Mouse (Mus musculus): ENCODE measurements around the gene Hspbp1.
A peak's percentile ranks its signal among the peaks of the same experiment; 100 is the strongest.

Hspbp1 gene

DNA sequence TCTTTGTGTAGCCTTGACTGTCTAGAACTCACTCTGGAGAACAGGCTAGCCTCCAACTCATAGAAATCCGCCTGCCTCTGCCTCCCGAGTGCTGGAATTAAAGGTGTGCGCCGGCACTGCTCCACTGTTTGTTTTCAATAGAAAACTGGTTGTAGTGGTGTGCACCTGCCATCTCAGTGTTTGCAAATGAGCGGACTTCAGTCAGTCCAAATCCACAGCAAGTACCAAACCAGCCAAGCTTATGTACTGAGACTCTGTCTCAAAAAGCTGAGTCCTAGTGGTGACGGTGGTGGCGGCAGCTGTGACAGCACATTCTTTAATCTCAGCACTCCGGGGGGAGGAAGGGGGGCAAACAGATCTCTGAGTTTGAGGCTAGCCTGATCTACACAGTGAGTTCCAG is 16.4 kb downstream of the Hspbp1 start:
- no peak for DNase-seq (ENCODE audit: low spot score in 2 of 2)

DNA sequence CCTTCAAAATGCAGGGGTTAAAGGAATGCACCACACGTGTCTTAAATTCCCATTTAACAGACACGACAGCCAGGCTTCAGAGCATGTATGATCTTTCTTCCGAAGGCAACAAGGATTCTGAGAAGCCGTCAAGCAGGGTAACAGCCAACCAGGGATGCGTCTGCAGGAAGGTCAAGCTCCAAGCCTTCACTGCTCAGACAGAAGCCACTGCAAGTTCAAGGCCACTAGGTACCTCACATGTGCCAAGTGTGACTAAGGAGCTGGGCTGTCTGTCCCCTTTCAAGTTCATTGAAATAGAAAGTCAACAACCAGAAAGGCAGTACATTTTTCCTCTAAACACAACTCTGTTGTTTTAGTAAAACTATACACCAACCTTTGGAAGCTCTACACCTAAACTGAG is 18.0 kb downstream of the Hspbp1 start:
- DNase-seq (ENCODE audit: low spot score in 2 of 2), result no peak

DNA sequence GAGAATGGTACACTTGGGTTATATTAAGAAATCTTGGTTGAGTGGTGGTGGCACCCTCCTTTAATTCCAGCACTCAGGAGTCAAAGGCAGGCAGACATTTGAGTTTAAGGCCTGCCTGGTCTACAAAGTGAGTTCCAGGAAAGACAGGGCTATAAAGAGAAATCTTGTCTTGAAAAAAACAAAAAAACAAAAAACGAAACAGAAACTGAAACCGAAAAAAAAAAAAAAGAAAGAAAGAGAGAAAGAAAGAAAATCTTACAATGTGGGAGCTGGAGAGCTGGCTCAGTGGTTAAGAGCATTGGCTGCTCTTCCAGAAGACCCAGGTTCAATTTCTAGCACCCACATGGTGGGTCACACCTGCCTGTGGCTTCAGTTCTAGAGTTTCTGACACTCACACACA is 21.1 kb downstream of the Hspbp1 start:
- DNase-seq (ENCODE audit: low spot score in 2 of 2), result no peak

DNA sequence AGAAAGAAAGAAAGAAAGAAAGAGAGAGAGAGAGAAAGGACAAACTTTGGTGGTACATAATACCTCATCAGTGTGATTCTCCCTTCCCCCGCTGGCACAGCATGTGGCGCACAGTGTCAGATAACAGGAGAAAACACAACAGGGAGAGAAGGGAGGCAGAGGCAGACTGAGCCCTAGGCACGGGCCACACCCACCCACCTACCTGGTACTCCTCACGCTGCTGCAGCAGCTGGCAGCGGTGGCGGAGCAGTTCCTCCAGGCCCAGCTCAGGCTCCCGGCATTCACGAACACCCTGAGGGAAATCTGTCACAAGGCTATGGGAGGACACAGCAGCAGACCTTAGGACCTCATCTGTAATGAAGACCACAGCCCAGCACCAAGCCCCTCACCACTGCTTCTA is 21.7 kb downstream of the Hspbp1 start:
- DNase-seq (ENCODE audit: low spot score in 2 of 2), result no peak

DNA sequence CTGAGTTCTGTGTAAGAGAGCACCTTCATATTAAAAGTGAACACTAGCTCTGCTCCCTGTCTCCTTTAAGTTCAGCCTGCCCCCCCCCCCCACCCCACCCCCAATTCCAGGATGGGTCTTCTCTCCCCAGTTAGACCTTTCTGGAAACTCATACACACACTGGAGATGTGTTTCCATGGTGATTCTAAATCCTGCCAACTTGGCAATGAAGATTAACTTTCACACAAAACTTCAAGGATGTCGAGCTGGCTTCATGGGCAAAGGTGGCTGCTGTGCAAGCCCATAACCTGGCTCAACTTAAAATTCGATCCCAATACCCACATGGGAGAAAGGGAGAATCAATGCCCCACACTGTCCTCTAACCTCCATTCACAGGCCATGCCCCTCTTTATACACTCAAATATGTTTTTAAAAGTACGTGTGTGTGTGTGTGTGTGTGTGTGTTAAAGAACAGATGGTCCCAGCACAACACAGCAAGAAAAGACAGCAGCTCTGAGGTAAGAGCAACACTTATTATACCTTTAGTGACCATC is 24.9 kb downstream of the Hspbp1 start:
- DNase-seq (ENCODE audit: low spot score in 2 of 2), result no peak

DNA sequence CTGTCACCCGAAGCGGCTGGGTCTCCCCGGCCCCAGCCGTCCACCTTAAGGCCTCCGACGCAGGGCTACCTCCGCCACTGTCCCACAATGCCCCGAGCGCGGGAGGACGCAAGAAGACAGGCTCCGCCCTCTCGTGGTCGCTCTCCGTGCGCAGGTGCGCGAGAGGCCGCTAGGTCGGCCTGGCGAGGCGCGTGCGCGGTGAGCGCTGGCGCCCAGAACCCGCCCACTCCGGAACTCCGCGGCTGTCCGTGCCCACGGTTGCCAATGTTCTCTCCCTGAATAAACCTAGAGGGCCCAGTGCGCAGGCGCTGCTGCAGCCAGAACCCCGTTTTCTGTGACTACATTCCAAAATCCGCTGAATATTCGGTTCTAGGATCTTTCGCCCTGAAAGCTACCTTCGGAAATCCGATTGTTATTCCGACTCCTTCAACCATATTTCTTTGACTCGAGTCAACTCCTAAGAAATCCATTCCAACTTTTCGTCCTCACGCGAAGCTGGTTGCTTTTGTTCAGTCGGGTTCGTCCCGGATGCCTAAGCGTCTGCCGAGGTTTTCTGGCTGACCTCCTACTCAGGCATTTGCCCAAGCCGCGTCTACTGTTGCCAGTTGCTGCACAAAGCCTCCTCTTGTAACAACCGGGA is 25.8 kb downstream of the Hspbp1 start, which contains the start of gene Ppp6r1:
Ppp6r1 (minus strand) TSS at position 108 of the 640 bp plus-strand sequence.
- peak; percentile 88 to 95 for DNase-seq (ENCODE audit: low spot score in 2 of 2)

DNA sequence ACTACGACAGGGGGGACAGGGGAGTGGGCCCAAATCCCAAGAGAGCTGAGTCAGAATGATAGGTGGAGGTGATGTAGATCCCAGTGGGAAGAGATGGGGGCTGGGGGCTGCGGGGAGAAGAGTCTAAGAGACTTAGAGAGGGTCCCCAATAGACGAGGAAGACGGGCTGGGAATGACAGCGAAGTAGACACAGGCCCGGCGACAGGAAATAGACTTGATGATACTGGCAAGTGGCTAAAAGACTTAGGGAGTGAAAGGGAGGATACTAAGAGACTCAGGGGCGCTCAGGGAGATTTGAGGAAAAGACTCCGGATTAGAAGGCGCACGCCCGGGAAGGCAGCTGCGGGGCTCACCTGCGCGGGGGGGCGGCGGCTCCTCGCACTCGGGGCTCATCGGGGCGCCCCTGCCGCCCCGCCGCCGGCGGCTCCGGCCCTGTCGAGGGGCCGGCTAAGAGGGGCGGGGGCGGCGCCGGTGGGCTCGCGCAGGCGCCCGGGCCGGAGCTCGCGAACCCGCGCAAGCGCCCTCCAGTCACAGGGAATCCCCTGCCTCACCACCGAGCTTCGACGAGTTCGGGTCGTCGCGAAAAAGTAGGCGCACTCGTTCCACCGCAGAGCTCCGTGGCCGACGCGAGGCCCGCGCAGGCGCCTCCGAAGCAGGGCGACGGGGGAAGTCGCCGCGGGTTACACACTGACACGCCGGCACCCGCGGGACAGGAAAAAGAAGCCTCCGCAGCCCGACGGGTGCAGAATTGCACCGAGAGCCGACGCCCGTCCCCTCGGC is 26.6 kb downstream of the Hspbp1 start:
- no peak for DNase-seq (ENCODE audit: low spot score in 2 of 2)

DNA sequence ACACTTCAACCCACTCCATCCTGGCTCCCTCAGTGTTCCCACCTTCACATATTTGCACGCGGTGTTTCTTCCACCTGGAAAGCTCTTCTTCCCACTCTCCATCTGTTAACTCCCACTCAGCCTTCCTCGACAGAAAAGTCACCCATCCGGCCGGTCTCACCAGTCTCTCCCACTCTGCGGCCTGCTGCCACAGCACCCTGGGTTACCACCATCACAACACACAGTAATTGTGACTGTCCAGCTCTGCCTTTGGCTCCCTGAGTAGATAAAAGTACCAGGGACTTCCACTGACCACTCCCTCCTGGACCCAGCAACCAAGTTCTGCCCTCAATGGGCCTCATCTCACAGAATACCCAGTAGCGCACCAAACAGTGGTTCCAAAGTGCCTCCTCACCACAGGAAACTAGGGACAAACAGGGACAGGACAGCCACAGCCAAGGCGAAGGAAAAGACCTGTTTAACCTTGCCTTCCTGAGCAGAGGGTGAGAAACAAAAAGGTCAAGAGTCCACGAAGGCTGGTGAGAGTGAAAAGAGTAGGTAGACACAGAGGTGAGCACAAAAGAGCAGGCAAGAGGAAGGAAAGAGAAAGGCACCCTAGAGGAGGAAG is 27.2 kb downstream of the Hspbp1 start:
- peak in 1 of 2 experiments; percentile 21 for DNase-seq (ENCODE audit: low spot score in 2 of 2)

DNA sequence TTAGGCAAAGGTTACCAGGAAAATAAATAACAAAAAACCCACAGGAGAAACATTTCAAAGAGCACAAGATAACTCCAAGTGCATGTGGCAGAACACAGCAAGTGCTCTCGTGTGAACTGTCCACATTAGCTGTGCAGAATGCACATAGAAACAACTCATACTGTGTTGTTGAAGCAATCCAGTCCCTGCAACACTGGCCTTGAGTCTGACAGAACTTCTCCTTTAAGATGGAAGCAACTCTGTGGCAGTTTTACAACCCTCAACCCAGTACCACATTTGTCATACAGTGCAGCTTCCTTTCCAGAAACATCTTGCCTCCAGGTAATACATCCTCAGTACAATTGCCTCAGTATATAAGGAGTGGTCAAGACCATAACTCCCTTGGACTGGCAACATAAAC is 28.1 kb downstream of the Hspbp1 start:
- DNase-seq (ENCODE audit: low spot score in 2 of 2), result no peak

DNA sequence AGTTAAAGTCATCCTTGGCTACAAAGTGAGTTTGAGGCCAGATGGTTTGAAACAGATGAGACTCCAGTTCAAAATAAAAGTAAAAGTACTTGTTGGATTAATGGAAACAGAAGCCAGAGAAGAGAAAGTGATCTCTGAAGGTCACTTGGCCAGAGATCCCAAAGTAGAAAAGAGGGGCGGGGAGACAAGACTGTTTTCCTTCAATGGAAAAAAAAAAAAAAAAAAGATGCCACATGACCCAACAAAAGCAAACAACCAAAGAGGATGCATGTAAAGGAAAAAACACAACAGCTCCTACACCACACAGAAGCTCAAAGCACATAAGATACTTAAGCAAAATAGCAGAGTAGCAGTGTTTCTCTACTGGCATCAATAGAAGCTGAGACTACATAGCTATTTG is 29.0 kb downstream of the Hspbp1 start:
- DNase-seq (ENCODE audit: low spot score in 2 of 2), result no peak

DNA sequence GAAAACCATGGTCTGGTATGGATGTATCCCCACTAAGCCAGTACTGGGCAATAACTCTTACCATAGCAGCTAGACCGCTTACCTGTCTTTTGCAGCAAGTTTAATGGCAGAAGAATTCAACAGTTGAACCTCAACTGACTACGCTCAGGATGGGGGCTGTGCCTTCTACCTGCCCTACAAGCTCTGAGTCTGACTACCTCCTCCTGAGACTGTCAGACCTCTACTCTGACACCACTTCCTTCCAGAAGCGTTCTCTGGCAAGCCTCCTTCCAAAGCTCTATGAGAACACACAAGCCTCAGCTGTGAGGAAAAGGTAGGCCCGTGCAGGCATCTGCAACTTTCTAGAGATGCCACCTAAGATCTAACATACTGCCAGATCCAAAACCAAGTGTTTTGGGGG is 29.5 kb downstream of the Hspbp1 start:
- no peak for DNase-seq (ENCODE audit: low spot score in 2 of 2)

DNA sequence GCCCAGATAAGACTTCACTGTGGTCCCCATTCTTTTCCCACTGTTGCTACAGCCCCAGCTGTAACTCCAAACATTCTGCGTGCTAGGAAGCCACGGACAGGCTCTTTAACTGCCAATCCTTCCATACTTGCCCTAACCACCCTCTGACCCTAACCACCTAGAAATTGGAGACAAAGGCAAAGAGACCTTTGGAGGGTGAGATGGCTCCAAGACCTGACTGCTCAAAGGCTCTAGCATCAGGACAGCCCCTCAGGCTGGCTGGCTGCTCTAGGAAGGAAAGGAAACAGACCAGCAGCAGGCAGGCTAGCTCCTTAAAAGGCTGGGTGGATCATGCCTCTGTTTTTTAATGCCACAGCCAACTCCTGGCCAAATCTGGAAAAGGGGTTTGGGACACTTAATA is 30.6 kb downstream of the Hspbp1 start:
- DNase-seq (ENCODE audit: low spot score in 2 of 2), result no peak

DNA sequence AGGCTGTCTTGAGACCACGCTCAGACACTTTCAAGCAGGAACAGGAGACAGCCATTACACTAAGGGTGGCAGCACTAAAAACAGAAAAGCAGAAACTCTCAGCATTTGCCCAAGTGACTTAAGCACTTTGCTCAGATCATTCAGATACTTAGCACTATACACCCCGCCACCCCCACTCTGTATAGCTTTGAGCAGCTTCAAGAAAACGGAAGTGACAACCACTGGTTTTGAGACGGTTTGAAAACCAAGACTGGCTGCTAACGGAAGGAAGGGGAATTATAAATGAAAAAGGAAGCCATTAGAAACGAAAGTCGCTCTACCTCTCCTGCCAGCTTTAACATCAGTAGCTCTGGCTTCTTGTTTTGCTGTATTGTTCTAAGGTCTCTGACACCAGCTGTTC is 31.1 kb downstream of the Hspbp1 start:
- DNase-seq (ENCODE audit: low spot score in 2 of 2), result no peak

DNA sequence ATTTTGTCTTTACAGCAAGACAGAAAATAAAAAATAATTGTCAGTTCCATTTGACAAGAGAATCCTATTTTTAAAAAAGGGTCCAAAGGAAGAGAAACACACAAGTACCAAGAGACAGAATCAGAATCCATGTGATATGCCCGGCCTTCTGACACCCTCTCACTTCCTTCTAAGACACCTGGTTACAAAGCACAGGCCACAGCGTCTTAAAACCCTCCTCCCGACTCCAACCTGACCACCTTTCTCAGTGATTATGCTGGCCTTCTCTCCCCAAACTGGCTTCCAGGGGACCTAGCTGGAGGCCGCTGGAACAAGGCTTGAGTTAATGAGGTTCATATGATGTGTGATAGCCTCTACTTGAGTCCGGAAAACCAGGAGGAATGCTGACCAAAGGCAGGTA is 31.5 kb downstream of the Hspbp1 start:
- no peak for DNase-seq (ENCODE audit: low spot score in 2 of 2)

DNA sequence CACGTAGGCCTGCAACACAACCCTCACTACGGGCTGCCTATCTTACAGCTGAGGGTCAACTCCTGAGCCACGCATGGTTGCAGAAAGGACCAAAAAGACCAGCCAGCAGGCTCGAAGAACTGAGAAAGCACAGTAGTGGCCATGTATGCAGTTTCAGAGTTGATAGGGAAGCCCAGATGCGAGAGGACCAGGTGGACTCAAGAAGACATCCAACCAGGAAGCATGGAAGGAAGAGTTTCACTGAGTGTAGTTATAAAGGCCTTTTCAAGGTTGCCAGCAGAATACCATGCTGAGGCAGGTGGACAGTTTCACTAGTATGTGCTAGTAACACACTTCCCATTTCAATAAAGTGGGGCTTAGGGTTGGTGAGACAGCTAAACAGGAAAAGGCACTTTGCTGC is 32.1 kb downstream of the Hspbp1 start:
- DNase-seq (ENCODE audit: low spot score in 2 of 2), result no peak

DNA sequence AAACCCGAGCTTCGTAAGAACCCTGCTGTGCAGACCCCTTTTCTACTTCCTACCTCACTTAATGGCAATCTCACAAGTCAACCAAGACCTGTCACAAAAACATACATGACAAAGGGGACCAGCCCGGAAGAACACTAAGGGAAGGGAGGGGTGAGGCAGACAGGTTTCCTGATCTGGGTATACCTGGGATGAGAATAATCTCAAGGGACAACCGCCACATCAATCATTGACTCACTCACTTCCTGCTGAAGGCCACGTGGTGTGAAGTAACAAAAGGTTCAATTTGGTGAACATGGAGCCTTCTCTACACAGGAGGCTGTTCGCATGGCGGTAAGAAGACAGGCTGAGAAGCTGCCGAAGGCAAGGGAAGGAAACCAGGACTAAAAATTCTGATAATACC is 33.3 kb downstream of the Hspbp1 start:
- no peak for DNase-seq (ENCODE audit: low spot score in 2 of 2)

DNA sequence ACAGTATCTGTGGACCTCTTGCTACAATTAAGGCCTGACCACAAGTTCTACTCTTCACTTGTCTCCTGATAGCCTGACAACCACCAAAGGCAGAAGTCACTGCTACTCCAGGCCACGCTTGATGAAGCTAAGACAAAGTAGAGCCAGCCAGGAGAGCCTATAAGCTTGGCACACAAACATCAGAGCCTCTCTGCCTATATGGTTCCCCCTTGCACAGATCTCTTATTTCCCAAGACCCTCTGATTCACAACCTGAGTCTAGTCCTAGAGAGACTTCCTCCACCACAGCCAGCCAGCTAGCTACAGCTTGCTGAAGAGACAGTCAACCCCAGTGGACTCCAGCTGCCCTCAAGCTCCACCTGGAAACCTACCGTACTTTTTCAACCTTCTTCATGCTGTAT is 36.9 kb downstream of the Hspbp1 start:
- no peak for DNase-seq (ENCODE audit: low spot score in 2 of 2)

DNA sequence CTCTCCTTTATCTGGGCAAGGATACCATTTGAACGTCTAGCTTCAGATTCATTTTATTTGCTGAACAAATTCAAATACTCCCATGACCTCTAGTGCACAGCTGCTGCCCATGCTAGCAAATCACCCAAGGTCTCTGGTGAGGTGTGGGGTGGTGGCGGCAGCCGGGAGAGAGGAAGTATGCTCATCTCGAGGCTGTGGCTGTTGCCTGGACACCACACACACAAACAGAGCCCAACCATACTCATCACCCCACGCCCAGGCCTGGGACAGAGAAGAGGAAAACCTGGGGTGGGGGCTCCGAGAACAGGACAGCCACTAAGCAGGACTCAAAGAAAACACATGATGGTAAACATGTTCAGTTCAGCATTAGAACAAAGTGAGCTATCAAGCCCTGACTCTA is 37.6 kb downstream of the Hspbp1 start:
- no peak for DNase-seq (ENCODE audit: low spot score in 2 of 2)

DNA sequence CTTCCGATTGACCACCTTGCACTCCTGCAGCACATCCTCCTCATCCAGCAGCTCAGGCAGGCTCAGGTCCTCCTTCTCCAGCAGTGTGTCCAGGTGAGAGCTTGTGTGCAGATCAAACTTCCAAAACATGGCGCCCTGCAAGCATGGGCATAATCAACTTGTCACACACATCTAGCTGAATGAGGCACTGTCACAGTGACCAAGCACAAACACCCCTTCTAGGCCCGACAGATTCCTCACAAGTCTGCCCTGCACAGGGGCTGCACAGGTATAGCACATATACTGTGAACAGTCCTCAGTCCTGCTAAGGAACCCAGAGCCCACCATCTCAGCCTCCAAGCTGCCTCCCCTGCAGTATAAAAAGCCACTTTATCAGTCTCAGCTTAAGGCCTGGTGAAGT is 38.1 kb downstream of the Hspbp1 start:
- no peak for DNase-seq (ENCODE audit: low spot score in 2 of 2)

DNA sequence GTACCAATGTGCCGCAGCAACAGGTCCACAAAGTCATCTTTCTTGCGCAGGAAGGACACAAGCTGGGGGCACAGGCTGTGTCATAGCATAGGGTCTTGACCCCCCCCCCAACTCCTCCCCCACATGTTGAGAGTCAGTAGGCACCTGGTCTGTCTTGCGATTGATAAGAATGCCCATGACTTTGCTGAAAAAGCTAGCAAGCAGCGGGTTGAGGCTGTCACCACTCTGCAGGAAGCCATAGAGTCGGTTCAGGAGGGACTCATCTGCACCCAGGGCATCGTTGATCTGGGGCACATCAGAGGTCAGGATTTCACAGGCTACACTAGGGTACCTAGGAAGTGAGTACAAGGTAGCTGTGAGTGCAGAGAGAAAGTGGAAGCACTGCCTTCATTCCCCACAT is 41.6 kb downstream of the Hspbp1 start:
- no peak for DNase-seq (ENCODE audit: low spot score in 2 of 2)

DNA sequence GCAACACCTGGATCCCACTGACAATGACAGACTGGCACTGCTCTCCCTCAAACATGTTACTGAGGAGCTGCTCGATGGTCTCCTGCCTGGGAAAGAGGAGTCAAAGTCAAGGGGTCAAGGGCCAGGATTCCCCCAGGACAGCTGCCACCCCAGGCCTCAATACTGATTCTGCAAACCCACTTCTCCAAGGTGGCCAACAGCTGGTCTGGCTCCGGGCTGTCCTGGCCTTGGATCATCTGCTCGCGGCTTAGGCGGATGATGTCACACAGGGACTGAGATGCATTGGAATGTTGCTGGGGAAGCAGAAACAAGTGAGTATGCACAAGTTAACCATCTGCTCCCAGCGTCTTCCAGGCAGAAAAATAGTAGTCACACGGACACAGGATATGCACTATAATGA is 42.9 kb downstream of the Hspbp1 start:
- DNase-seq (ENCODE audit: low spot score in 2 of 2), result no peak

DNA sequence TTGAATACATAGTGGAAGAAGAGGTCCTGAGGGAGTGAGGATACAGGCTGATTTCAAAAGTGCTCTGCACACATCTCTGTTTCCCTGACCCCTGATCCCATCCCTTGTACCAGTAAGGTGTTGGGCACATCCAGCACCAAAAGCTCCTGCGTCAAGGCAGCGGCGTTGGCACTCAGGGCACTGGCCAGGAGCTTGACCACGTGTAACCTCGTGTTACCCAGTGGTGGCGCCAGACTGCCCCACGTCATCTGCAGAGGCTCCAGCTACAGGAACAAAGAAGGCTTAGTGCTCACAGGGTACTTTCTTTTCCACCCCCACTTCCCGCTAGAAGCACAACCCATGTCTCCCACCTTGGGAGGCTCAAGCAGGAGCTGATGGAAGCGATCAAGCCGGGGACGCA is 43.7 kb downstream of the Hspbp1 start:
- DNase-seq (ENCODE audit: low spot score in 2 of 2), result no peak

DNA sequence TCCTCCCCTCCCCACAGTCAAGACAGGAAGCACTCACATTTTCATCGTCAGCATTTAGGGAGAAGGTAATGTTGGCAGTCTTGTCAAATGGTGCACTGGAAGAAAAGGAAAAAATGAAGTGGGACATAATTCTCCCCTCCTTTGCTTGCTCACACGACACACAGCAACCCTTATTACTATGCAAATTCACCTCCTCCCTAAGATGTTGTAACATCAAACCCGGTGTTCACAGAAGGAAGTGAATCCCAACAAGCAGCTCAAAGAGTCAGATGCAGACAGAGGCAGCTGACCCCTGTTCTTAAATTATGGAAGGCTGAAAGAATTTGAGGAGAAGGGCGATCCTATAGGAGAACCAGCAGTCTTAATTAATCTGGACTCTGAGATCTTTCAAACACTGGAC is 48.7 kb downstream of the Hspbp1 start:
- no peak for DNase-seq (ENCODE audit: low spot score in 2 of 2)

Data from frontal cortex, postnatal 25 days (tissue).